Mouse (Mus musculus): Measurements from ENCODE around the gene Olfr1320.
"Not testable (repeated sequence)": the region's sequence is repeated elsewhere in the genome, so short reads cannot be mapped to it uniquely, and the experiment has no call there.

The Olfr1320 gene

GRCm38 (mm10) chrX:49672033-49672432 is at the start of gene Olfr1320:
Gene Olfr1320 (plus strand): TSS chrX:49672333.
- DNase-seq (ENCODE audit: low read depth, low spot score), result no peak

- no peak for DNase-seq (ENCODE audit: low read depth, low spot score)
These were observed 44.6 kb upstream of the Olfr1320 start for GRCm38 (mm10) chrX:49627566-49627965.

GRCm38 (mm10) chrX:49631195-49631594 is 40.9 kb upstream of the Olfr1320 start:
- DNase-seq (ENCODE audit: low read depth, low spot score), result no peak

- DNase-seq (ENCODE audit: low read depth, low spot score), result not testable (repeated sequence)
These were observed 11.4 kb upstream of the Olfr1320 start for GRCm38 (mm10) chrX:49660781-49661180.
